Mouse (Mus musculus) hindbrain, embryonic 11.5 days (tissue): ENCODE measurements at regions not wholly inside any gene's neighbourhood (a gene's known extent, or its start where the extent isn't known, plus 50 kb on each side); places are given as distances from the start of the nearest gene placed in this dataset.

Source experiments
- ATAC-seq: fragments of 200-750 bp; cut with Nextera tagmentation; 2 replicates; pipeline ENCODE4 v1.8.0; 2017; ENCODE audit warnings: mild to moderate bottlenecking, moderate TSS enrichment, moderate library complexity; ENCODE audit not compliant: low FRiP score
- DNase-seq: peaks from one replicate; pipeline ENCODE4 v3.0.0-alpha.2; 2015; ENCODE audit warnings: low spot score
- H3K27ac ChIP-seq: fragments of 300-500 bp; sonication (generic); 2 replicates; pipeline ENCODE4 v1.5.1; 2014; ENCODE audit warnings: mild to moderate bottlenecking, low read depth, low read length
- H3K27me3 ChIP-seq: fragments of 300-500 bp; sonication (generic); 2 replicates; pipeline ENCODE4 v1.6.1; 2014; ENCODE audit warnings: mild to moderate bottlenecking, low read length, moderate library complexity, mixed read lengths; ENCODE audit not compliant: control insufficient read depth, insufficient read depth
- H3K36me3 ChIP-seq: fragments of 300-500 bp; sonication (generic); 2 replicates; pipeline ENCODE4 v1.6.1; 2014; ENCODE audit warnings: mild to moderate bottlenecking, low read length, moderate library complexity, mixed read lengths; ENCODE audit not compliant: control insufficient read depth, insufficient read depth
- H3K4me1 ChIP-seq: fragments of 300-500 bp; sonication (generic); replicated peaks from 2 replicates; pipeline ENCODE4 v1.6.1; 2014; ENCODE audit warnings: low read length, mixed read lengths; ENCODE audit not compliant: control insufficient read depth, insufficient read depth
- H3K4me2 ChIP-seq: fragments of 300-500 bp; sonication (generic); replicated peaks from 2 replicates; pipeline ENCODE4 v1.6.1; 2014; ENCODE audit warnings: mild to moderate bottlenecking, low read depth, low read length
- H3K4me3 ChIP-seq: fragments of 300-500 bp; sonication (generic); 2 replicates; pipeline ENCODE4 v1.5.1; 2014; ENCODE audit warnings: low read depth, low read length
- H3K9ac ChIP-seq: fragments of 300-500 bp; sonication (generic); 2 replicates; pipeline ENCODE4 v1.6.1; 2014; ENCODE audit warnings: low read depth, low read length
- H3K9me3 ChIP-seq: fragments of 300-500 bp; sonication (generic); 2 replicates; pipeline ENCODE4 v1.6.1; 2016; ENCODE audit warnings: low read length; ENCODE audit not compliant: control insufficient read depth
- WGBS: fragments of 180-500 bp; shearing (Covaris S2); extraction: QIAGEN DNeasy Blood & Tissue Kit; methylation state at CpG from one replicate; pipeline ENCODE4 v1.1.7; 2014; 5-methylcytosine and 5-hydroxymethylcytosine counted together

DNA sequence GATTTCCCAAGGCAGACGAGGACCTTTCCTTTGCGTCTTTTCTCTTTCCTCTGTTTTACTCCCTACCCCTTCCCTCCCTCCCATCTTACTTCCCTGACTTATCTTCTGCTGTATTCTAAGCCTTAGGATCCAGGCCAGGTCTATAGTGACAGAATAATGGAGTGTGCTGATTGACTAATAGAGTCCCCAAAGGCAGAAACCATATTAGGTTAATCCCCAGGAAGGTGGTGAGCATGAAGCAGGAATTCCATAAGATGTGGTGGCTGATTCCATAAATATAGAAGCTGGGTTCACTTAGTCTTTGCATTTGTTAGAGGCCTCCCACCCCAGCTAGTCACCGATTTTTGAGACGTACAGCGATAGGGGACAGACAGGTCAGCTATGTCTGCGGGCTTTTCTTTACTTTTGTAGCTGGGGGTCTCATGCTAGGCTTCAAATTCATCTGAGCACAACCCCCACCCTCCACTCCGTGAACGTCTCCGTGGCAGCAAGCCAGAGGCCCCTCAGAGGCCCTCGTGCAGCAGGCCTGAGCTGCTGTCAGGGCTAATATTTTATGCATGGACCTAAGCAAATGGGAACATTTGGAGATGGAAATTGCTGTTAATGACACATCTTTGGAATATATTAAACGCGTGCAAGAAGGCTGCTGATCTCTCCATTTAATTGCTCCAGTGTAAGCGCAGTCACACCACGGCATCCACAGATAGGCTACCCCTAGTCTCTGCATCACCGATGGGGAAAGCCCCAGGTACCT lies 145.8 kb upstream of the Rtl1 start:
- peak overlapping the region; percentile 79 for H3K27ac ChIP-seq
- peaks cover 3% of the 10 kb centered on the region for H3K4me1 ChIP-seq
- no peak for ATAC-seq

GRCm38 (mm10) chr12:109747201-109747600 lies 147.1 kb upstream of the Rtl1 start:
- no peak overlapping the region for H3K4me3 ChIP-seq
- H3K9me3 ChIP-seq, result no peaks in the 10 kb centered on the region
- DNase-seq, result no peak
- no peaks in the 10 kb centered on the region for H3K27me3 ChIP-seq
- H3K36me3 ChIP-seq, result no peaks in the 10 kb centered on the region
- H3K27ac ChIP-seq, result 0 out of 2 replicates have a peak overlapping the region, but pooled peaks have one; percentile 79
- H3K4me1 ChIP-seq, result peaks cover 3% of the 10 kb centered on the region
- no peak for ATAC-seq
- no peak overlapping the region for H3K9ac ChIP-seq
- H3K4me2 ChIP-seq, result no peak overlapping the region
- WGBS, result 78% methylated on average over 5 of the region's 5 CpGs

More for the DNA sequence above, 145.8 kb upstream of the Rtl1 start:
- Histone ChIP-seq H3K9me3 (no peaks in the 10 kb centered on the region), H3K4me2 (no peak overlapping the region), H3K9ac (no peak overlapping the region), H3K27me3 (no peaks in the 10 kb centered on the region), H3K36me3 (no peaks in the 10 kb centered on the region), H3K4me3 (no peak overlapping the region)
- WGBS, result 43% methylated on average over 15 of the region's 15 CpGs
- peak; percentile 36 for DNase-seq

GRCm38 (mm10) chr12:109747776-109748175 lies 147.6 kb upstream of the Rtl1 start:
- DNase-seq, result peak; percentile 39
- 54% methylated on average over 13 of the region's 13 CpGs for WGBS
- Histone ChIP-seq H3K36me3 (no peaks in the 10 kb centered on the region), H3K4me1 (peaks cover 3% of the 10 kb centered on the region), H3K9ac (no peak overlapping the region), H3K27me3 (no peaks in the 10 kb centered on the region), H3K9me3 (no peaks in the 10 kb centered on the region), H3K4me3 (no peak overlapping the region), H3K4me2 (no peak overlapping the region), H3K27ac (peak overlapping the region; percentile 68; the same call in 1 of the 2 replicates)
- ATAC-seq, result peak; percentile 11; the same call in 1 of the 2 replicates

DNA sequence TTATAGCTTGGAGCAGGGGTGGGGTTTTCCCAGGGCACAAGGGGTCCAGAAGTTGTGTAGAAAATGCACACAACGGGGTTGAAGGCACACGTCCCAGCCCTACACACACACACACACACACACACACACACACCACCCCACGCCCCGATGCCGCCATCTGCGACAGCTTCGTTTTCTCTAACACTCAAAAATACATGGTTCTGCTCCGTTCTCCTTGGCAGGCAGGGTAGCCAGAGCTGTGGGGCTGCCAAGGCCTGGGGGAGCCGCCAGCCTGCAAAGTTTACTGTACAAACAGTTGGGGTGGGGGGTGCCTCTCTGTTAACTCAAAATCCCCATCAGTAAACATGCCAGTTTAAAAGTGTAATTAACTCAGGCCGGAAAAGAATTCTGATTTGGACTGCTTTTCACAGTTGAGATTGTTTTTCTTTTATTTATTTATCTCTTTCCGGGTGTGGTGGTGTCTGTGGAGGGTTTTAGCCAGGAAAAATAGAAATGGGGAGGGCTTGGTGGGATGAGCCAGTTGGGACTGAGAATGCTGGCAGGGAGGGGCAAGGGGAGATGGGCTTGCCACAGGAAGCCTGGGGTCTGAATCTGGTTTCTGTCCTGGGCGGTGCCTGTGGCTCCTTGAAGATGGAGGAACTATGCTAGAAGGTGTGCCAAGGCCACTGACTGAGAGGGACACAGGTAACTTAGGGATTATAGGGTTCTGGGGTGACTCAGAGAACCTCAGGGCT lies 148.4 kb upstream of the Rtl1 start:
- 81% methylated on average over 12 of the region's 12 CpGs for WGBS
- Histone ChIP-seq H3K27me3 (no peaks in the 10 kb centered on the region), H3K27ac (peak overlapping the region; percentile 70; the same call in 1 of the 2 replicates), H3K9ac (no peak overlapping the region), H3K4me1 (peaks cover 3% of the 10 kb centered on the region), H3K36me3 (no peaks in the 10 kb centered on the region), H3K4me3 (no peak overlapping the region), H3K9me3 (no peaks in the 10 kb centered on the region), H3K4me2 (no peak overlapping the region)
- DNase-seq (no peak), ATAC-seq (no peak)

DNA sequence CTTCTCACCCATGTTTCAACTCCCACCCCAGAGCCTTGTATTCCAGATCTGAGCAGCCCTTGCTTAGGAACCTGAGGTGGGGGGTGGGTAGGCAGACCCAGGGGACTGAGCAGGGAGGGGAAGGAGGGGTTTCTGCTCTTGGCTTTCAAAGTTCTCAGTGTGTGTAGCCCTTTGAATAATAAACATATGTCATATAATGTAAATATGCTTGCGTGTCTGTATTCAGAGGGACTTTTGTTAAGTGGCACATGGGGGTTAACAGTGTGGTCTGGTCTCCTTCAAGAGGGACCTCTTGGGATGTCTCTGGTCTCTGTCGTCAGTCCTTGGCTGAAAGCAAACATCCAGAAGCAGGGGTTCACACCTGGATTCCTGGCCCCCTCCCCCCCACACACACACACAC lies 149.1 kb upstream of the Rtl1 start:
- no peak for DNase-seq
- Histone ChIP-seq H3K9ac (0 out of 2 replicates have a peak overlapping the region, but pooled peaks have one; percentile 31), H3K9me3 (no peaks in the 10 kb centered on the region), H3K4me3 (no peak overlapping the region), H3K36me3 (no peaks in the 10 kb centered on the region), H3K27me3 (no peaks in the 10 kb centered on the region), H3K4me2 (peak overlapping the region; percentile 19), H3K27ac (peak overlapping the region; percentile 70), H3K4me1 (peaks cover 3% of the 10 kb centered on the region)
- 46% methylated on average over 2 of the region's 2 CpGs for WGBS
- ATAC-seq, result peak; percentile 13; the same call in 1 of the 2 replicates

GRCm38 (mm10) chr12:109749711-109750243 lies 149.6 kb upstream of the Rtl1 start:
- H3K9me3 ChIP-seq, result no peaks in the 10 kb centered on the region
- 0 out of 2 replicates have a peak overlapping the region, but pooled peaks have one; percentile 31 for H3K9ac ChIP-seq
- peak overlapping the region; percentile 70 for H3K27ac ChIP-seq
- H3K4me2 ChIP-seq, result peak overlapping the region; percentile 19
- H3K36me3 ChIP-seq, result no peaks in the 10 kb centered on the region
- peak; percentile 89 for ATAC-seq
- peaks cover 3% of the 10 kb centered on the region for H3K4me1 ChIP-seq
- DNase-seq, result peak; percentile 76
- 3% methylated on average over 14 of the region's 14 CpGs for WGBS
- H3K27me3 ChIP-seq, result no peaks in the 10 kb centered on the region
- peak overlapping the region; percentile 1; the same call in 1 of the 2 replicates for H3K4me3 ChIP-seq

DNA sequence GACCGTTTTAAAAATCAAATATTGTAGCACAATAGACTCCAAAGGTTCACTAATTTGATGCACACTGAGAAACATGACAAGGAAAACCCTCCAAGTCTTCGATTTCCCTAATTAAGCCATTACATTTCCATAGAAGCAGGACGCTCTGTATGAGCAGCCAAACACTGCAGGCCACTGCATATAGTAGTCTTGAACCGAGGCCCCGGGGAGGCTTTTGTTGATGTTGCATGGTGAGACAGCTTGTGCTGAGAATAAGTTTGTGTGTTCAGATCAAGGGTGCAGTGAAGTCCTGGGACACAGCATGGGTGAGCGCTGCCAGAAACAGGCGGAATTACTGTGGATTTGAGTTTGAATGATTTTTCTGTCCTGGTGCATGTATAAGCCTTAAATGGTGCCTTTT lies 154.9 kb upstream of the Rtl1 start:
- H3K4me3 ChIP-seq, result no peak overlapping the region
- DNase-seq, result no peak
- no peak overlapping the region for H3K4me2 ChIP-seq
- no peaks in the 10 kb centered on the region for H3K36me3 ChIP-seq
- ATAC-seq, result no peak
- no peak overlapping the region for H3K27ac ChIP-seq
- no peaks in the 10 kb centered on the region for H3K9me3 ChIP-seq
- WGBS, result 84% methylated on average over 7 of the region's 7 CpGs
- no peaks in the 10 kb centered on the region for H3K4me1 ChIP-seq
- H3K9ac ChIP-seq, result no peak overlapping the region
- no peaks in the 10 kb centered on the region for H3K27me3 ChIP-seq

DNA sequence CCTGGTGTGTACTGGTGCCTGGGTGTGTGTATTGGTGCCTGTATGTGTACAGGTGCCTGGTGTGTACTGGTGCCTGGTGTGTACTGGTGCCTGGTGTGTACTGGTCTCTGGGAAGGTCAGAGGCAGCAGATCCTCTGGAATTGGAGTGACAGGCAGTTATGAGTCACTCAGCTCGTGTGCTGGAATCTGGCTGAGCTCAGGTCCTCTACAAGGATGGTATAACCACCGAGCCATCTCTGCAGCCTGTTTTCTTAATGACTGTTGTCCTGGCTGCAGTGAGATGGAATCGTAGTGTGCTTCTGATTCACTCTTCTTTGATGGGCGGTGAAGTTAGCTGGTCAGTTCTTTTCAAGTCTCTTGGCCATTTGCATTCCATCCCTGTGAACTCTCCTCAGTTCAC lies 164.2 kb upstream of the Rtl1 start:
- ATAC-seq (no peak), DNase-seq (no peak)
- Histone ChIP-seq H3K36me3 (no peaks in the 10 kb centered on the region), H3K27ac (no peak overlapping the region), H3K4me1 (no peaks in the 10 kb centered on the region), H3K9ac (no peak overlapping the region), H3K4me2 (no peak overlapping the region), H3K4me3 (no peak overlapping the region), H3K9me3 (no peaks in the 10 kb centered on the region), H3K27me3 (no peaks in the 10 kb centered on the region)
- 69% methylated on average over 4 of the region's 4 CpGs for WGBS
